Mouse (Mus musculus) stomach, embryonic 15.5 days (tissue): ENCODE measurements at regions not wholly inside any gene's neighbourhood (a gene's known extent, or its start where the extent isn't known, plus 50 kb on each side); places are given as distances from the start of the nearest gene placed in this dataset.

ENCODE experiments used
- ATAC-seq: fragments of 200-750 bp; cut with Nextera tagmentation; 2 replicates; pipeline ENCODE4 v1.8.0; 2017; ENCODE audit warnings: low read depth, moderate number of reproducible peaks, moderate TSS enrichment; ENCODE audit not compliant: insufficient read depth, low FRiP score
- H3K27ac ChIP-seq: fragments of 300-500 bp; sonication (generic); 2 replicates; pipeline ENCODE4 v1.5.1; 2015; ENCODE audit warnings: mild to moderate bottlenecking, inconsistent platforms
- H3K27me3 ChIP-seq: fragments of 300-500 bp; sonication (generic); replicated peaks from 2 replicates; pipeline ENCODE4 v1.6.1; 2015; ENCODE audit warnings: inconsistent platforms
- H3K36me3 ChIP-seq: fragments of 300-500 bp; sonication (generic); 2 replicates; pipeline ENCODE4 v1.6.1; 2015; ENCODE audit warnings: inconsistent platforms
- H3K4me1 ChIP-seq: fragments of 300-500 bp; sonication (generic); 2 replicates; pipeline ENCODE4 v1.6.1; 2015; ENCODE audit warnings: inconsistent platforms
- H3K4me2 ChIP-seq: fragments of 300-500 bp; sonication (generic); 2 replicates; pipeline ENCODE4 v1.6.1; 2015; ENCODE audit warnings: mild to moderate bottlenecking, inconsistent platforms
- H3K4me3 ChIP-seq: fragments of 300-500 bp; sonication (generic); replicated peaks from 2 replicates; pipeline ENCODE4 v1.5.1; 2015; ENCODE audit warnings: inconsistent platforms
- H3K9ac ChIP-seq: fragments of 300-500 bp; sonication (generic); 2 replicates; pipeline ENCODE4 v1.6.1; 2015; ENCODE audit warnings: inconsistent platforms
- H3K9me3 ChIP-seq: fragments of 300-500 bp; sonication (generic); 2 replicates; pipeline ENCODE4 v1.6.1; 2016; ENCODE audit warnings: inconsistent platforms
- WGBS: fragments of 180-500 bp; shearing (Covaris S2); methylation state at CpG from one replicate; pipeline ENCODE4 v1.1.7; 2015; 5-methylcytosine and 5-hydroxymethylcytosine counted together

- H3K9ac ChIP-seq: no peak overlapping the region
- H3K27ac ChIP-seq: no peak overlapping the region
- no peak overlapping the region for H3K4me3 ChIP-seq
- no peaks in the 10 kb centered on the region for H3K27me3 ChIP-seq
- no peaks in the 10 kb centered on the region for H3K4me1 ChIP-seq
- no peak for ATAC-seq
- 61% methylated on average over 3 of the region's 3 CpGs for WGBS
- H3K36me3 ChIP-seq: no peaks in the 10 kb centered on the region
- H3K4me2 ChIP-seq: no peak overlapping the region
- H3K9me3 ChIP-seq: no peaks in the 10 kb centered on the region
Observed at GRCm38 (mm10) chr8:113916649-113917048, 68.1 kb upstream of the Adamts18 start.

GRCm38 (mm10) chr8:113917197-113917596 lies 68.7 kb upstream of the Adamts18 start:
- Histone ChIP-seq H3K36me3 (no peaks in the 10 kb centered on the region), H3K4me3 (no peak overlapping the region), H3K9me3 (no peaks in the 10 kb centered on the region), H3K4me2 (no peak overlapping the region), H3K27me3 (no peaks in the 10 kb centered on the region), H3K4me1 (no peaks in the 10 kb centered on the region), H3K27ac (no peak overlapping the region), H3K9ac (no peak overlapping the region)
- no peak for ATAC-seq
- 21% methylated on average over 6 of the region's 6 CpGs for WGBS

GRCm38 (mm10) chr8:113920306-113920705 lies 71.8 kb upstream of the Adamts18 start:
- H3K36me3 ChIP-seq: no peaks in the 10 kb centered on the region
- H3K9ac ChIP-seq: no peak overlapping the region
- no peak overlapping the region for H3K4me2 ChIP-seq
- WGBS: 73% methylated on average over 2 of the region's 2 CpGs
- no peaks in the 10 kb centered on the region for H3K9me3 ChIP-seq
- no peak for ATAC-seq
- no peaks in the 10 kb centered on the region for H3K4me1 ChIP-seq
- no peak overlapping the region for H3K4me3 ChIP-seq
- H3K27me3 ChIP-seq: no peaks in the 10 kb centered on the region
- H3K27ac ChIP-seq: no peak overlapping the region

GRCm38 (mm10) chr8:113923381-113923780 lies 74.8 kb upstream of the Adamts18 start:
- no peak overlapping the region for H3K9ac ChIP-seq
- no peak overlapping the region for H3K27ac ChIP-seq
- no peaks in the 10 kb centered on the region for H3K9me3 ChIP-seq
- no peaks in the 10 kb centered on the region for H3K4me1 ChIP-seq
- H3K36me3 ChIP-seq: no peaks in the 10 kb centered on the region
- no peaks in the 10 kb centered on the region for H3K27me3 ChIP-seq
- no peak overlapping the region for H3K4me2 ChIP-seq
- ATAC-seq: no peak
- 35% methylated on average over 3 of the region's 3 CpGs for WGBS
- no peak overlapping the region for H3K4me3 ChIP-seq

GRCm38 (mm10) chr8:113953721-113954120 lies 105.2 kb upstream of the Adamts18 start:
- H3K4me2 ChIP-seq: no peak overlapping the region
- no peak overlapping the region for H3K27ac ChIP-seq
- no peak for ATAC-seq
- H3K36me3 ChIP-seq: no peaks in the 10 kb centered on the region
- no peak overlapping the region for H3K9ac ChIP-seq
- H3K4me1 ChIP-seq: no peaks in the 10 kb centered on the region
- no peak overlapping the region for H3K4me3 ChIP-seq
- no peaks in the 10 kb centered on the region for H3K9me3 ChIP-seq
- H3K27me3 ChIP-seq: no peaks in the 10 kb centered on the region
- WGBS: 92% methylated on average over 3 of the region's 3 CpGs

GRCm38 (mm10) chr8:113956439-113957043 lies 108.0 kb upstream of the Adamts18 start:
- H3K4me1 ChIP-seq: no peaks in the 10 kb centered on the region
- H3K9ac ChIP-seq: no peak overlapping the region
- no peak overlapping the region for H3K4me3 ChIP-seq
- H3K9me3 ChIP-seq: no peaks in the 10 kb centered on the region
- ATAC-seq: no peak
- H3K27ac ChIP-seq: no peak overlapping the region
- WGBS: 57% methylated on average over 14 of the region's 14 CpGs
- H3K36me3 ChIP-seq: no peaks in the 10 kb centered on the region
- H3K27me3 ChIP-seq: no peaks in the 10 kb centered on the region
- no peak overlapping the region for H3K4me2 ChIP-seq

GRCm38 (mm10) chr8:113957821-113958220 lies 109.3 kb upstream of the Adamts18 start:
- ATAC-seq: no peak
- Histone ChIP-seq H3K9ac (no peak overlapping the region), H3K4me3 (no peak overlapping the region), H3K4me1 (no peaks in the 10 kb centered on the region), H3K36me3 (no peaks in the 10 kb centered on the region), H3K9me3 (no peaks in the 10 kb centered on the region), H3K27me3 (no peaks in the 10 kb centered on the region), H3K4me2 (no peak overlapping the region), H3K27ac (no peak overlapping the region)
- WGBS: 75% methylated on average over 6 of the region's 6 CpGs

- no peak overlapping the region for H3K4me2 ChIP-seq
- ATAC-seq: no peak
- H3K27me3 ChIP-seq: no peaks in the 10 kb centered on the region
- H3K9ac ChIP-seq: no peak overlapping the region
- H3K4me1 ChIP-seq: no peaks in the 10 kb centered on the region
- H3K4me3 ChIP-seq: no peak overlapping the region
- no peaks in the 10 kb centered on the region for H3K36me3 ChIP-seq
- no peaks in the 10 kb centered on the region for H3K9me3 ChIP-seq
- H3K27ac ChIP-seq: no peak overlapping the region
- WGBS: 52% methylated on average over 5 of the region's 5 CpGs
Observed at GRCm38 (mm10) chr8:113975810-113976209, 127.3 kb upstream of the Adamts18 start.

GRCm38 (mm10) chr8:113976626-113977025 lies 128.1 kb upstream of the Adamts18 start:
- no peak overlapping the region for H3K27ac ChIP-seq
- H3K27me3 ChIP-seq: no peaks in the 10 kb centered on the region; the same call in 1 of the 2 replicates
- ATAC-seq: no peak
- 38% methylated on average over 4 of the region's 4 CpGs for WGBS
- H3K4me3 ChIP-seq: no peak overlapping the region
- no peaks in the 10 kb centered on the region for H3K36me3 ChIP-seq
- no peak overlapping the region for H3K4me2 ChIP-seq
- no peaks in the 10 kb centered on the region for H3K9me3 ChIP-seq
- no peaks in the 10 kb centered on the region for H3K4me1 ChIP-seq
- H3K9ac ChIP-seq: no peak overlapping the region

- no peaks in the 10 kb centered on the region for H3K9me3 ChIP-seq
- no peaks in the 10 kb centered on the region; the same call in 1 of the 2 replicates for H3K27me3 ChIP-seq
- 14% methylated on average over 4 of the region's 4 CpGs for WGBS
- no peaks in the 10 kb centered on the region for H3K4me1 ChIP-seq
- no peak overlapping the region for H3K4me2 ChIP-seq
- no peak overlapping the region for H3K4me3 ChIP-seq
- no peak overlapping the region for H3K27ac ChIP-seq
- H3K36me3 ChIP-seq: no peaks in the 10 kb centered on the region
- ATAC-seq: no peak
- H3K9ac ChIP-seq: no peak overlapping the region
Observed at GRCm38 (mm10) chr8:113977072-113977471, 128.5 kb upstream of the Adamts18 start.

GRCm38 (mm10) chr8:113978946-113979345 lies 130.4 kb upstream of the Adamts18 start:
- ATAC-seq: no peak
- WGBS: 27% methylated on average over 9 of the region's 9 CpGs

GRCm38 (mm10) chr8:113979837-113980236 lies 131.3 kb upstream of the Adamts18 start:
- no peaks in the 10 kb centered on the region for H3K36me3 ChIP-seq
- 93% methylated on average over 5 of the region's 5 CpGs for WGBS
- no peak overlapping the region for H3K27ac ChIP-seq
- no peak overlapping the region for H3K9ac ChIP-seq
- H3K27me3 ChIP-seq: no peaks in the 10 kb centered on the region; the same call in 1 of the 2 replicates
- H3K9me3 ChIP-seq: no peaks in the 10 kb centered on the region
- no peak overlapping the region for H3K4me3 ChIP-seq
- no peaks in the 10 kb centered on the region for H3K4me1 ChIP-seq
- no peak overlapping the region for H3K4me2 ChIP-seq
- no peak for ATAC-seq

More at GRCm38 (mm10) chr8:113978946-113979345, 130.4 kb upstream of the Adamts18 start:
- no peaks in the 10 kb centered on the region for H3K4me1 ChIP-seq
- no peaks in the 10 kb centered on the region; the same call in 1 of the 2 replicates for H3K27me3 ChIP-seq
- no peak overlapping the region for H3K27ac ChIP-seq
- H3K36me3 ChIP-seq: no peaks in the 10 kb centered on the region
- no peaks in the 10 kb centered on the region for H3K9me3 ChIP-seq
- H3K4me2 ChIP-seq: no peak overlapping the region
- H3K9ac ChIP-seq: no peak overlapping the region
- no peak overlapping the region for H3K4me3 ChIP-seq

GRCm38 (mm10) chr8:113981339-113981738 lies 132.8 kb upstream of the Adamts18 start:
- Histone ChIP-seq H3K36me3 (no peaks in the 10 kb centered on the region), H3K27me3 (no peaks in the 10 kb centered on the region; the same call in 1 of the 2 replicates), H3K4me2 (no peak overlapping the region), H3K4me1 (no peaks in the 10 kb centered on the region), H3K4me3 (no peak overlapping the region), H3K9me3 (no peaks in the 10 kb centered on the region), H3K27ac (no peak overlapping the region), H3K9ac (no peak overlapping the region)
- ATAC-seq: no peak
- 28% methylated on average over 1 of the region's 1 CpGs for WGBS
